Mouse (Mus musculus): ENCODE results near the gene Polr2a.

- TF ChIP-seq CTCF (IDR thresholded peaks at IDR 0.05; ENCODE audit: control insufficient read depth, insufficient read depth, low read length): no peak
- no peak for TF ChIP-seq POLR2A (IDR thresholded peaks at IDR 0.05; ENCODE audit: borderline replicate concordance, control insufficient read depth, low read depth, low read length)
These were observed 74.2 kb downstream of the Polr2a start for GRCm38 (mm10) chr11:69684128-69684745.
